Mouse (Mus musculus) G1E (cell line): ENCODE measurements around the gene Skap1.

Source experiments
- CTCF ChIP-seq: IDR thresholded peaks from 2 replicates; pipeline ENCODE4 v1.5.1; 2012; ENCODE audit warnings: low read depth, low read length, inconsistent platforms, mixed read lengths
- GATA1 ChIP-seq: IDR thresholded peaks from 2 replicates; pipeline ENCODE4 v1.6.1; 2012; ENCODE audit warnings: borderline replicate concordance, low read length, inconsistent platforms, mixed read lengths
- POLR2AphosphoS5 ChIP-seq: IDR thresholded peaks from 2 replicates; pipeline ENCODE4 v1.6.1; 2012; ENCODE audit warnings: low read depth, low read length, inconsistent platforms; ENCODE audit not compliant: insufficient replicate concordance

DNA sequence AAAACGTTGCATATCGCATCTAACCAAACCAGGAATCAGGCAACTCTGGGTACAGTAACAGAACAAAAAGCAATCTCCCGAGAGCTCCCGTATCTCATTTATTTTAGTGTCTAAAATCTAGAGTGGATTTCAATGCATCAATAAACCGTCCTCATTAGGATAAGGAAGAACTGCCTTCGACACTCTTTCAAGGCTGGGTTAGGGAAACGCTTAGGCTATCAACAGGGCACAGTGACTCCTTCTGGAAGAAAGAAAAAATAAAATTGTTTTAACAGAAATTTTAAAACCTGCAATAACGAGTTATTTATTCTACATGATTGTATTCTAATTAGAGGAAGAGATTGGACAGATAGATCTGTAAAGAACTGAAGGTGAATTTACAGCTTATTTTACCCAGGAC, 82.0 kb downstream of the Skap1 start:
- TF ChIP-seq CTCF = no peak
- TF ChIP-seq GATA1 = no peak
- TF ChIP-seq POLR2AphosphoS5 = no peak
